Mouse (Mus musculus) limb, embryonic 13.5 days (tissue): ENCODE results near the gene Supt6. TPM values are rescaled to one million over a fixed set of nuclear protein-coding genes. Genes with fewer than 3 reads are reported as not detected.

Source experiments
- ATAC-seq: fragments of 200-750 bp; cut with Nextera tagmentation; 2 replicates; pipeline ENCODE4 v1.8.0; 2017; ENCODE audit warnings: low read depth, moderate number of reproducible peaks, moderate TSS enrichment; ENCODE audit not compliant: low FRiP score
- H3K27ac ChIP-seq: fragments of 300-500 bp; sonication (generic); 2 replicates; pipeline ENCODE4 v1.5.1; 2015; ENCODE audit warnings: inconsistent platforms, mild to moderate bottlenecking, moderate library complexity
- H3K27me3 ChIP-seq: fragments of 300-500 bp; sonication (generic); 2 replicates; pipeline ENCODE4 v1.6.1; 2015; ENCODE audit warnings: mild to moderate bottlenecking, inconsistent platforms
- H3K36me3 ChIP-seq: fragments of 300-500 bp; sonication (generic); 2 replicates; pipeline ENCODE4 v1.6.1; 2015; ENCODE audit warnings: inconsistent platforms, mild to moderate bottlenecking, moderate library complexity
- H3K4me1 ChIP-seq: fragments of 300-500 bp; sonication (generic); 2 replicates; pipeline ENCODE4 v1.6.1; 2015; ENCODE audit warnings: inconsistent platforms
- H3K4me2 ChIP-seq: fragments of 300-500 bp; sonication (generic); replicated peaks from 2 replicates; pipeline ENCODE4 v1.6.1; 2015; ENCODE audit warnings: inconsistent platforms, mild to moderate bottlenecking, moderate library complexity
- H3K4me3 ChIP-seq: fragments of 300-500 bp; sonication (generic); 2 replicates; pipeline ENCODE4 v1.5.1; 2015; ENCODE audit warnings: moderate library complexity, mild to moderate bottlenecking, inconsistent platforms
- H3K9ac ChIP-seq: fragments of 300-500 bp; sonication (generic); 2 replicates; pipeline ENCODE4 v1.6.1; 2015; ENCODE audit warnings: mild to moderate bottlenecking, inconsistent platforms
- H3K9me3 ChIP-seq: fragments of 300-500 bp; sonication (generic); 2 replicates; pipeline ENCODE4 v1.6.1; 2016; ENCODE audit warnings: inconsistent platforms
- WGBS: fragments of 180-500 bp; shearing (Covaris S2); methylation state at CpG from one replicate; pipeline ENCODE4 v1.1.7; 2015; 5-methylcytosine and 5-hydroxymethylcytosine counted together
- polyA plus RNA-seq: library from polyadenylated mRNA; unstranded; fragments of >200 nt; fragmentation: Nextera tagmentation; extraction: Ambion mirVana; gene quantifications from 2 replicates; pipeline ENCODE4 v1.2.1, GENCODE M21; 2015

Gene Supt6
- polyA plus RNA-seq, 1 experiment from 2014 or later, result 33.2 TPM

GRCm38 (mm10) chr11:78178859-78179437 is 66.8 kb downstream of the Supt6 start:
- Histone ChIP-seq H3K4me3 (peak overlapping the region; percentile 68), H3K27ac (peak overlapping the region; percentile 98), H3K36me3 (peaks cover 34% of the 10 kb centered on the region), H3K9me3 (no peaks in the 10 kb centered on the region), H3K9ac (peak overlapping the region; percentile 87), H3K27me3 (no peaks in the 10 kb centered on the region), H3K4me2 (peak overlapping the region; percentile 91), H3K4me1 (peaks cover 62% of the 10 kb centered on the region)
- whole genome bisulfite sequencing, result 1% methylated on average over 29 of the region's 29 CpGs
- ATAC-seq, result peak; percentile 0; the same call in 1 of the 2 replicates

GRCm38 (mm10) chr11:78177903-78178858 is 67.6 kb downstream of the Supt6 start:
- Histone ChIP-seq H3K9me3 (no peaks in the 10 kb centered on the region), H3K36me3 (peaks cover 34% of the 10 kb centered on the region), H3K4me2 (peak overlapping the region; percentile 91), H3K27me3 (no peaks in the 10 kb centered on the region), H3K9ac (peak overlapping the region; percentile 87), H3K4me3 (peak overlapping the region; percentile 68), H3K27ac (peak overlapping the region; percentile 98), H3K4me1 (peaks cover 60% of the 10 kb centered on the region)
- under 1% methylated on average over 72 of the region's 84 CpGs for WGBS
- ATAC-seq, result peak; percentile 85

GRCm38 (mm10) chr11:78177437-78177836 is 68.3 kb downstream of the Supt6 start:
- Histone ChIP-seq H3K27ac (peak overlapping the region; percentile 98), H3K4me1 (peaks cover 59% of the 10 kb centered on the region), H3K9ac (peak overlapping the region; percentile 66), H3K27me3 (no peaks in the 10 kb centered on the region), H3K4me2 (peak overlapping the region; percentile 91), H3K9me3 (no peaks in the 10 kb centered on the region), H3K36me3 (peaks cover 36% of the 10 kb centered on the region), H3K4me3 (peak overlapping the region; percentile 68)
- ATAC-seq, result no peak
- WGBS, result 1% methylated on average over 10 of the region's 10 CpGs

- no peaks in the 10 kb centered on the region for H3K9me3 ChIP-seq
- H3K36me3 ChIP-seq, result peaks cover 36% of the 10 kb centered on the region
- peaks cover 54% of the 10 kb centered on the region for H3K4me1 ChIP-seq
- no peaks in the 10 kb centered on the region for H3K27me3 ChIP-seq
- H3K4me3 ChIP-seq, result peak overlapping the region; percentile 68
- peak overlapping the region; percentile 98; the same call in 1 of the 2 replicates for H3K27ac ChIP-seq
- ATAC-seq, result no peak
- peak overlapping the region; percentile 66 for H3K9ac ChIP-seq
- peak overlapping the region; percentile 91 for H3K4me2 ChIP-seq
- under 1% methylated on average over 23 of the region's 23 CpGs for WGBS
Observed at GRCm38 (mm10) chr11:78176905-78177331, 68.9 kb downstream of the Supt6 start.

- WGBS, result under 1% methylated on average over 32 of the region's 32 CpGs
- Histone ChIP-seq H3K4me3 (peak within 1 kb of the TSS; percentile 68), H3K9ac (peak within 1 kb of the TSS; percentile 66), H3K9me3 (no peaks in the 10 kb centered on the region), H3K4me2 (peak within 1 kb of the TSS; percentile 91), H3K27ac (peak within 1 kb of the TSS; percentile 98), H3K27me3 (no peaks in the 10 kb centered on the region), H3K36me3 (peaks cover 34% of the 10 kb centered on the region), H3K4me1 (peaks cover 49% of the 10 kb centered on the region)
- ATAC-seq, result peak; percentile 71
Observed at GRCm38 (mm10) chr11:78176402-78176862, 69.4 kb downstream of the Supt6 start, which contains the start of the genes Nek8 and Tlcd1. Gene Nek8 (minus strand): TSS chr11:78176675. Gene Tlcd1 (plus strand): TSS chr11:78176711.

GRCm38 (mm10) chr11:78175771-78176401 is 69.9 kb downstream of the Supt6 start:
- Histone ChIP-seq H3K9me3 (no peaks in the 10 kb centered on the region), H3K4me1 (peaks cover 44% of the 10 kb centered on the region), H3K4me3 (peak overlapping the region; percentile 68), H3K9ac (no peak overlapping the region), H3K27ac (peak overlapping the region; percentile 98; the same call in 1 of the 2 replicates), H3K36me3 (peaks cover 32% of the 10 kb centered on the region), H3K4me2 (peak overlapping the region; percentile 91), H3K27me3 (no peaks in the 10 kb centered on the region)
- 4% methylated on average over 10 of the region's 10 CpGs for WGBS
- ATAC-seq, result no peak

GRCm38 (mm10) chr11:78174506-78174905 is 71.3 kb downstream of the Supt6 start:
- ATAC-seq, result no peak
- peaks cover 30% of the 10 kb centered on the region for H3K4me1 ChIP-seq
- H3K9ac ChIP-seq, result no peak overlapping the region
- 95% methylated on average over 3 of the region's 3 CpGs for WGBS
- no peak overlapping the region for H3K27ac ChIP-seq
- no peak overlapping the region for H3K4me2 ChIP-seq
- peaks cover 20% of the 10 kb centered on the region for H3K36me3 ChIP-seq
- H3K27me3 ChIP-seq, result no peaks in the 10 kb centered on the region
- no peak overlapping the region for H3K4me3 ChIP-seq
- H3K9me3 ChIP-seq, result no peaks in the 10 kb centered on the region

- Histone ChIP-seq H3K4me2 (no peak overlapping the region), H3K4me1 (peaks cover 21% of the 10 kb centered on the region), H3K4me3 (no peak overlapping the region), H3K9ac (no peak overlapping the region), H3K36me3 (peaks cover 19% of the 10 kb centered on the region), H3K9me3 (no peaks in the 10 kb centered on the region), H3K27ac (no peak overlapping the region), H3K27me3 (no peaks in the 10 kb centered on the region)
- ATAC-seq, result no peak
- whole genome bisulfite sequencing, result 78% methylated on average over 19 of the region's 19 CpGs
Observed at GRCm38 (mm10) chr11:78172748-78173383, 72.9 kb downstream of the Supt6 start.

- no peak overlapping the region for H3K9ac ChIP-seq
Observed at GRCm38 (mm10) chr11:78172034-78172747, 73.6 kb downstream of the Supt6 start.

GRCm38 (mm10) chr11:78171328-78171727 is 74.5 kb downstream of the Supt6 start:
- Histone ChIP-seq H3K27me3 (no peaks in the 10 kb centered on the region), H3K9me3 (no peaks in the 10 kb centered on the region), H3K9ac (no peak overlapping the region), H3K4me1 (peaks cover 18% of the 10 kb centered on the region), H3K4me2 (no peak overlapping the region), H3K27ac (no peak overlapping the region), H3K4me3 (no peak overlapping the region), H3K36me3 (peaks cover 25% of the 10 kb centered on the region)
- WGBS, result 83% methylated on average over 4 of the region's 4 CpGs
- ATAC-seq, result no peak

More at GRCm38 (mm10) chr11:78172034-78172747, 73.6 kb downstream of the Supt6 start:
- H3K4me2 ChIP-seq, result no peak overlapping the region
- no peak overlapping the region for H3K27ac ChIP-seq
- no peak for ATAC-seq
- H3K4me3 ChIP-seq, result no peak overlapping the region
- peaks cover 25% of the 10 kb centered on the region for H3K36me3 ChIP-seq
- 79% methylated on average over 16 of the region's 16 CpGs for WGBS
- peaks cover 16% of the 10 kb centered on the region for H3K4me1 ChIP-seq
- H3K27me3 ChIP-seq, result no peaks in the 10 kb centered on the region
- H3K9me3 ChIP-seq, result no peaks in the 10 kb centered on the region

GRCm38 (mm10) chr11:78170306-78170705 is 75.5 kb downstream of the Supt6 start:
- no peak overlapping the region for H3K4me3 ChIP-seq
- WGBS, result 92% methylated on average over 15 of the region's 15 CpGs
- no peak overlapping the region for H3K9ac ChIP-seq
- no peaks in the 10 kb centered on the region for H3K9me3 ChIP-seq
- ATAC-seq, result no peak
- peaks cover 22% of the 10 kb centered on the region for H3K4me1 ChIP-seq
- peaks cover 25% of the 10 kb centered on the region for H3K36me3 ChIP-seq
- H3K27ac ChIP-seq, result no peak overlapping the region
- no peak overlapping the region for H3K4me2 ChIP-seq
- no peaks in the 10 kb centered on the region for H3K27me3 ChIP-seq
